In the genomic region with DNA sequence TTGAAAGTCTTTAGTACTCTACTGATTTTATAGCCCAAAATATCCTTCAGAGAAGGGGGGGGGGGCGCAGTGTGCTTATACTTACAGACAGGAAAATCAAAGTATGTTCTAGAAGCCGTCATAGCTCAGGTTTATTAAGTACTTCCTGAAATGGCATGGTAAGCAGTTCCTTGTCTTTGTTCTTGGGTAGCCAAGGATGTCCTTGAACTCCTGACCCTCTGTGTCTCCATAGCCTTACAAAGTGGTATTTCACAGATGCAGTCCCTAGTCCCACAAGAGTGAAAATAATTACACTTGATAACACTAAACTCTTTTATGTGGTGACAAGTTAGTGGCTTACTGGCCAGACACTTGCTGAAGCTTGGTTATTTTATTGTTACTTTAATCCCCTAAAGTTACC, we compare ENCODE assay signal across 9 mouse cellular contexts. TPM values are rescaled to one million over a fixed set of nuclear protein-coding genes. Genes with fewer than 3 reads are reported as not detected.
DNase-seq lines count a peak whose midpoint lies in the region; ATAC-seq lines count a peak whose summit lies in the region.
"Had no signal": no experiment of that assay in that cellular context is flagged by ENCODE, and none has a peak within 500 bp of the region (broad histone marks: within the 10 kb centered on the region; RNA-seq: fewer than 3 reads in every experiment).

No protein-coding gene starts in this region.

- H3K4me2 ChIP-seq in forebrain, embryonic 15.5 days (replicated peaks), result peak overlapping the region; percentile 59
- H3K4me2 ChIP-seq in lung, embryonic 15.5 days, result peak overlapping the region; percentile 68

- intact Hi-C loops in gastrocnemius, postnatal 36 days (cut with DNase I), result no loop called here
- intact Hi-C loops in left cerebral cortex, postnatal 4 days (cut with DNase I), result loop anchor here (10.0 kb wide), 1 partner anchor 90 kb away; no protein-coding TSS in a partner anchor

- H3K4me1 ChIP-seq in forebrain, embryonic 15.5 days, result peaks cover 49% of the 10 kb centered on the region
- H3K4me1 ChIP-seq in lung, embryonic 15.5 days, result peaks cover 30% of the 10 kb centered on the region

- H3K9me3 ChIP-seq in forebrain, embryonic 15.5 days, result no peaks in the 10 kb centered on the region
- no peaks in the 10 kb centered on the region for H3K9me3 ChIP-seq in lung, embryonic 15.5 days
- H3K9me3 ChIP-seq: G1E had no signal

- H3K27ac ChIP-seq in forebrain, embryonic 15.5 days (replicated peaks), result peak overlapping the region; percentile 100
- H3K27ac ChIP-seq in lung, embryonic 15.5 days, result peak overlapping the region; percentile 99

- peak overlapping the region; percentile 85 for H3K4me3 ChIP-seq in forebrain, embryonic 15.5 days
- peak overlapping the region; percentile 98 for H3K4me3 ChIP-seq in lung, embryonic 15.5 days

- H3K9ac ChIP-seq in forebrain, embryonic 15.5 days (replicated peaks), result peak overlapping the region; percentile 99
- H3K9ac ChIP-seq in lung, embryonic 15.5 days, result no peak overlapping the region

- DNase-seq in embryo, embryonic 10 days (ENCODE audit: low spot score), result peak; percentile 33
- no peak for DNase-seq in embryo, embryonic 9.5 days (ENCODE audit: extremely low spot score)
- peak; percentile 38 to 52 for DNase-seq in B cell, adult 2 months
- DNase-seq in gastrocnemius, postnatal 36 days, result no peak
- no peak for DNase-seq in layer of hippocampus, adult 9-11 months
- no peak for DNase-seq in left cerebral cortex, postnatal 4 days

- no peaks in the 10 kb centered on the region for H3K36me3 ChIP-seq in forebrain, embryonic 15.5 days
- H3K36me3 ChIP-seq in lung, embryonic 15.5 days, result no peaks in the 10 kb centered on the region
- H3K36me3 ChIP-seq: G1E had no signal

- WGBS in forebrain, embryonic 15.5 days, result 14% methylated on average over 2 of the region's 2 CpGs
- 13% methylated on average over 2 of the region's 2 CpGs for WGBS in lung, embryonic 15.5 days

- ATAC-seq in forebrain, embryonic 15.5 days (replicated peaks), result no peak
- ATAC-seq in lung, embryonic 15.5 days (ENCODE audit: borderline replicate concordance, extremely low read depth, low FRiP score, low TSS enrichment), result no peak

- H3K27me3 ChIP-seq in forebrain, embryonic 15.5 days, result no peaks in the 10 kb centered on the region
- H3K27me3 ChIP-seq in lung, embryonic 15.5 days, result no peaks in the 10 kb centered on the region

RNA-seq across cellular contexts. Expression of gene Pbld2, which starts 0.9 kb away (rescaled TPM):
- polyA plus RNA-seq in forebrain, embryonic 15.5 days (2015; fragmentation: Nextera tagmentation; extraction: Ambion mirVana), result 1.1 and 1.8 TPM in 2 replicates
- 1.1 and 1.5 TPM in 2 replicates for polyA plus RNA-seq in lung, embryonic 15.5 days (2015; fragmentation: Nextera tagmentation; extraction: Ambion mirVana)
- 1 to 10 TPM; 2.7 to 3.2 TPM for total RNA-seq in gastrocnemius, postnatal 36 days (2021)
- 1 to 10 TPM; 1.8 to 3.2 TPM for total RNA-seq in left cerebral cortex, postnatal 4 days (2021)
- total RNA-seq: G1E had no signal
- polyA plus RNA-seq: G1E had no signal

RNA-seq across cellular contexts. Expression of gene Hnrnph3, which starts 1.0 kb away (rescaled TPM):
- polyA plus RNA-seq in forebrain, embryonic 15.5 days (2015; fragmentation: Nextera tagmentation; extraction: Ambion mirVana), result 191 and 209 TPM in 2 replicates
- 111 and 114 TPM in 2 replicates for polyA plus RNA-seq in lung, embryonic 15.5 days (2015; fragmentation: Nextera tagmentation; extraction: Ambion mirVana)
- total RNA-seq in gastrocnemius, postnatal 36 days (2021), result 10 to 100 TPM; 14.2 to 15.3 TPM
- total RNA-seq in left cerebral cortex, postnatal 4 days (2021), result 10 to 100 TPM; 62.6 to 68.1 TPM

RNA-seq across cellular contexts. Expression of gene Pbld1, which starts 34.9 kb away (rescaled TPM):
- polyA plus RNA-seq in forebrain, embryonic 15.5 days (2015; fragmentation: Nextera tagmentation; extraction: Ambion mirVana), result 0.87 and 1.6 TPM in 2 replicates
- 0.77 and 0.89 TPM in 2 replicates for polyA plus RNA-seq in lung, embryonic 15.5 days (2015; fragmentation: Nextera tagmentation; extraction: Ambion mirVana)
- under 1 TPM; 0.32 to 0.89 TPM for total RNA-seq in gastrocnemius, postnatal 36 days (2021)
- under 1 TPM in 1 of 2 experiments, not detected in 1; 0.24 TPM for total RNA-seq in left cerebral cortex, postnatal 4 days (2021)
- polyA plus RNA-seq: G1E had no signal

RNA-seq across cellular contexts. Expression of gene Rufy2, which starts 45.0 kb away (rescaled TPM):
- polyA plus RNA-seq in forebrain, embryonic 15.5 days (2015; fragmentation: Nextera tagmentation; extraction: Ambion mirVana), result 58.3 and 63.6 TPM in 2 replicates
- polyA plus RNA-seq in lung, embryonic 15.5 days (2015; fragmentation: Nextera tagmentation; extraction: Ambion mirVana), result 19.1 and 21.9 TPM in 2 replicates
- total RNA-seq in gastrocnemius, postnatal 36 days (2021), result 1 to 10 TPM; 4.3 to 7.5 TPM
- total RNA-seq in left cerebral cortex, postnatal 4 days (2021), result 10 to 100 TPM; 87.8 to 96.1 TPM

Comparison
In these comparisons a context has a peak if more than half of its experiments do, and no peak if none do; other contexts are left out.
1. DNase-seq: peak in embryo, embryonic 10 days (single experiment) and B cell, adult 2 months (2 of 2); none in embryo, embryonic 9.5 days (single experiment), gastrocnemius, postnatal 36 days (0 of 2), layer of hippocampus, adult 9-11 months (single experiment) and left cerebral cortex, postnatal 4 days (single experiment).